Mouse (Mus musculus): ENCODE data around the gene Ganc.
A peak's percentile ranks its signal among the peaks of the same experiment; 100 is the strongest.

Gene Ganc

GRCm38 (mm10) chr2:120502605-120502990 is 98.9 kb downstream of the Ganc start:
- peak; percentile 38 for DNase-seq

- DNase-seq: no peak
These were observed 99.4 kb downstream of the Ganc start for GRCm38 (mm10) chr2:120503094-120503493.

DNA sequence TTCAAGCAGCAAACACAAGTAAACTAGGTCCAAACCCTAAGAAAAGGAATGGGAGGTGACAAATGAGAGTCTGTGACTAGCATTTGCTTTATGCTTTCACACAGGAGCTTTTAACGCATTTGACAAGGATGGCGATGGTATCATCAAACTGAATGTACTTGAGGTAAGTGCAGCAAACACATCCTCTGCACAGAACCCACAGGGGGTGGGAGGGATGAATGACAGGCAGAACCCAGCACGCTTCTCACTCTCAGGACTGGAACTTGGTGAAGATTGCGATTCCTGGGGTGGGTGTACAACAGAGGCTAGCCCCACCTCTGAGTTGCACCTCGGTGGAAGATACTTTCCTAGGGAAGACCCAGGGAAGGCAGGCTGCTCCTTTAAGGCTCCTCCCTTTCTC is 100.3 kb downstream of the Ganc start:
- no peak for DNase-seq

Data from right cerebral cortex, postnatal 4 days (tissue).